Mouse (Mus musculus): ENCODE results near the gene Gm11562. TPM values are rescaled to one million over a fixed set of nuclear protein-coding genes. Genes with fewer than 3 reads are reported as not detected.

The Gm11562 gene
- total and polyA plus RNA-seq, 3 experiments: not detected

GRCm38 (mm10) chr11:99657051-99657450 lies 36.8 kb upstream of the Gm11562 start:
- no peak for DNase-seq (ENCODE audit: low read depth, low spot score)
- Histone ChIP-seq H3K27me3 (ENCODE audit: control insufficient read depth in 1 of 2, insufficient read depth in 2 of 2, low read length in 2 of 2) (no peaks in the 10 kb centered on the region), H3K36me3 (ENCODE audit: control insufficient read depth in 1 of 2, insufficient read depth in 2 of 2, low read length in 2 of 2) (no peaks in the 10 kb centered on the region), H3K9me3 (replicated peaks; ENCODE audit: insufficient read depth, low read length) (no peaks in the 10 kb centered on the region), H3K4me3 (ENCODE audit: control insufficient read depth in 1 of 2, insufficient read depth in 1 of 2, low read depth in 2 of 2, low read length in 2 of 2) (no peak overlapping the region), H3K27ac (ENCODE audit: control insufficient read depth, low read depth, low read length) (no peak overlapping the region), H3K9ac (ENCODE audit: control insufficient read depth, low read depth, low read length, poor library complexity, severe bottlenecking) (no peak overlapping the region), H3K4me1 (ENCODE audit: control insufficient read depth in 1 of 2, insufficient read depth in 2 of 2, low read length in 2 of 2) (no peaks in the 10 kb centered on the region), H3K79me2 (ENCODE audit: control insufficient read depth, insufficient read depth, low read length, poor library complexity) (no peaks in the 10 kb centered on the region)
- TF ChIP-seq TCF12 (IDR thresholded peaks at IDR 0.05; ENCODE audit: low read depth, low read length) (no peak), CHD2 (IDR thresholded peaks at IDR 0.05; ENCODE audit: low read length) (no peak), TBP (IDR thresholded peaks at IDR 0.05; ENCODE audit: low read depth, low read length) (no peak), ELF1 (IDR thresholded peaks at IDR 0.05; ENCODE audit: low read depth, low read length) (no peak), E2F4 (IDR thresholded peaks at IDR 0.05; ENCODE audit: borderline replicate concordance, low read depth, low read length) (no peak), KAT2A (conservative IDR thresholded peaks at IDR 0.05; ENCODE audit: low read depth, low read length) (no peak), MYB (IDR thresholded peaks at IDR 0.05; ENCODE audit: low read depth, low read length) (no peak), HCFC1 (IDR thresholded peaks at IDR 0.05; ENCODE audit: low read depth, low read length) (no peak), USF2 (IDR thresholded peaks at IDR 0.05; ENCODE audit: borderline replicate concordance in 1 of 2, insufficient read depth in 1 of 2, low read depth in 1 of 2, low read length in 2 of 2) (no peak), POLR2A (IDR thresholded peaks at IDR 0.05; ENCODE audit: control insufficient read depth in 1 of 2, insufficient read depth in 1 of 2, low read depth in 1 of 2, low read length in 2 of 2, poor library complexity in 1 of 2) (no peak), RCOR1 (IDR thresholded peaks at IDR 0.05; ENCODE audit: low read depth, low read length) (no peak), CHD1 (IDR thresholded peaks at IDR 0.05; ENCODE audit: low read depth, low read length) (no peak), ETS1 (IDR thresholded peaks at IDR 0.05; ENCODE audit: low read depth, low read length) (no peak), RAD21 (IDR thresholded peaks at IDR 0.05; ENCODE audit: low read depth, low read length) (no peak), POLR2AphosphoS5 (IDR thresholded peaks at IDR 0.05; ENCODE audit: borderline replicate concordance, low read depth, low read length) (no peak)

- Histone ChIP-seq H3K27ac (ENCODE audit: control insufficient read depth, low read depth, low read length) (no peak within 1 kb of the TSS), H3K4me3 (ENCODE audit: control insufficient read depth in 1 of 2, insufficient read depth in 1 of 2, low read depth in 2 of 2, low read length in 2 of 2) (no peak within 1 kb of the TSS), H3K4me1 (ENCODE audit: control insufficient read depth in 1 of 2, insufficient read depth in 2 of 2, low read length in 2 of 2) (no peaks in the 10 kb centered on the region), H3K9me3 (replicated peaks; ENCODE audit: insufficient read depth, low read length) (no peaks in the 10 kb centered on the region), H3K36me3 (ENCODE audit: control insufficient read depth in 1 of 2, insufficient read depth in 2 of 2, low read length in 2 of 2) (no peaks in the 10 kb centered on the region), H3K9ac (ENCODE audit: control insufficient read depth, low read depth, low read length, poor library complexity, severe bottlenecking) (no peak within 1 kb of the TSS), H3K79me2 (ENCODE audit: control insufficient read depth, insufficient read depth, low read length, poor library complexity) (no peaks in the 10 kb centered on the region), H3K27me3 (ENCODE audit: control insufficient read depth in 1 of 2, insufficient read depth in 2 of 2, low read length in 2 of 2) (no peaks in the 10 kb centered on the region)
- no peak for DNase-seq (ENCODE audit: low read depth, low spot score)
- no peak for TF ChIP-seq ZNF384 (IDR thresholded peaks at IDR 0.05; ENCODE audit: low read depth, low read length)
These were observed 29.9 kb upstream of the Gm11562 start, which contains the start of gene Gm11555 for GRCm38 (mm10) chr11:99650136-99650535. TSS of gene Gm11555 (minus strand) at chr11:99650236.
